Mouse (Mus musculus) lung, postnatal 36 days (tissue): ENCODE data around the gene Btbd6.

Experiments
- DNase-seq: peaks from one replicate; pipeline ENCODE4 v3.0.0; 2022; ENCODE audit warnings: mixed read lengths

The Btbd6 gene

DNA sequence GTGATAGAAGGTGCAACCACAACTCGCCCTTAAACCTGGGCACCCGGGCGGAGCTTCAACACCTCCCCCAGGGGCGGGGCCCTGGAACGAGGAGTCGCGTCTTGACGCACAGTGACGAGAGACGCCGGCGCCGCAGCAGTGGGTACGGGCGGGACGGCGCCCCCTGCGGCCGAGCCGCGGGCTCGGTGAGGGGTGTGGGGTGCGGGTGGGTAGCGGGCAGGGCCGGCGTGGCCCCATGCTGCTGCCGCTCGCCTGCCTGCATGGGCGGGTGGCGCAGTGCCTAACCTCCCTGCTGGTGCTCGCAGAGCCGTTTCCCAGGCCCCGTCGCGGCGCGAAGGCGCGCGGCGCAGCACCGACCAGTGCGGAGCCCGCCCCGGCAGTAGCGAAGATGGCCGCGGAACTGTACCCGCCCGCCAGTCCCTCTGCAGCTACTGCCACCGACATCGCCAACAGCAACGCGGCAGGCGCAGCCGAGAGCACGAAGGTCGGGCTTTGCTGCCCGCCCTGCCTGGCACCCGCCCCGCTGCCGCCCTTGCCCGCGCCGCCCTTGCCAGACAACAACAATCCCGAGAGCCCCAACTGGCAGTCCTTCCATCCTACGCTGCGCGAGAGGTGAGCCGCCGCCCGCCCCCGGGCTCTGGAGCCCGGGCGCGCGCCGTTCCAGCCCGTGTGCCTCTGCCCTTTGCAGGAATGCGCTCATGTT is at the start of gene Btbd6:
TSS of gene Btbd6 (plus strand) at position 112 of the 703 bp plus-strand sequence.
- peak; percentile 95 for DNase-seq

GRCm38 (mm10) chr12:112927265-112927664 is 49.0 kb upstream of the Btbd6 start:
- no peak for DNase-seq

- peak; percentile 30 for DNase-seq
These were observed 47.7 kb upstream of the Btbd6 start for GRCm38 (mm10) chr12:112928401-112929241.

- peak; percentile 72 for DNase-seq
These were observed 46.5 kb upstream of the Btbd6 start, which contains the start of gene Jag2 for GRCm38 (mm10) chr12:112929562-112930352. Jag2 (minus strand) TSS chr12:112929776.

GRCm38 (mm10) chr12:112932647-112933046 is 43.6 kb upstream of the Btbd6 start:
- DNase-seq: no peak

GRCm38 (mm10) chr12:112937906-112938305 is 38.4 kb upstream of the Btbd6 start:
- DNase-seq: no peak

GRCm38 (mm10) chr12:112938366-112938765 is 37.9 kb upstream of the Btbd6 start:
- no peak for DNase-seq

DNA sequence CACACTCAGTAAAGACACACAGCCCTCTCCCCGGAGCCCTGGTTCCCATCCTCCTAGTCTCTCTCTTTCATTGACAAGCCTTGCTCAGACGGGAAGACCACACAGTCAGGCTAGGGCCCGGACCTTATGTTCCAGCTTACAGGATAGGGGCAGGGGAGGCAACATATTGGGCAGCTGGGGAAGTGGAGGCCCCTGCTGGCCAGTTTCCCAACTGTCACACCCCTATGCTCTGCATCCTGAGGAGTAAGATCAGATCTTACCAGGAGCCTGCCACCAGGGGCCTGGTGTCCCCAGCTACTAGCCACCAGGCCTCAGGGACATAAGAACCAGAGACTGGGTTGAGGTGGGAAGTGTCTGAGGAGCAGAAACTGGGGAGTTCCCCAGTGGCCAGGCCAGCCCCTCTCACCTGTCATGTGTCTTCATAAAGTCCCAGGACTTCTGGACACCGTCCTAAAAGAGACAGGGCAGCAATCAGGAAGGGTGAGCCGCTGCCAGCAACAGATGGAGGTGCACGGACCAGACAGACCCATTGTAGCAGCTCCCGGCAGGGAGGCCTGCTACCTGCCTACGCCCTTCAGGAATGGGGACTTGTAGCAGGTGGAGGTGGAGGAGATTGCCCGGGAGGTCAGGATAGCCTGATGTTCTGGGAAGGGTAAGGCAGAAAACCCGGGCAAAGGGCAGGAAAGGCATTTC is 37.3 kb upstream of the Btbd6 start:
- no peak for DNase-seq

DNA sequence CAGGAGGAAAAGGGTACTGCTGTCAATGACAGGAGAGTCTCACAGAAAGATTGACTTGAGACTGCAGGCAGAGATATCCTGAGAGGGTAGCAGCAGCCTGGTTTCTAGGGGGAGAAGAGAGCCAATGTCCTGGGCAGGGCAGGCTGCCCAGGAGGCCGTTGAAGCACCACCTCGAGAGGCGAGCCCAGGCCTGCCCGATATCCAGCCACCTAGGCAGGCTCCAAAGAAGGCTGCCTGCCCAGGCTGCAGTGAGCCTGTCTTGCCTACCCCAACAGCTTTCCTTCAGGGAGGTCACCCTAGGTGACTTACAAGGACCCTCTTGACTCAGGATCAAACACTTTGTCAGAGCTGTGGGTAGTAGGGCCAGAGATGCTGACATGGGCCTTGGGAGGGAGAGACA is 36.0 kb upstream of the Btbd6 start:
- no peak for DNase-seq

- DNase-seq: no peak
These were observed 35.6 kb upstream of the Btbd6 start for GRCm38 (mm10) chr12:112940710-112941109.

DNA sequence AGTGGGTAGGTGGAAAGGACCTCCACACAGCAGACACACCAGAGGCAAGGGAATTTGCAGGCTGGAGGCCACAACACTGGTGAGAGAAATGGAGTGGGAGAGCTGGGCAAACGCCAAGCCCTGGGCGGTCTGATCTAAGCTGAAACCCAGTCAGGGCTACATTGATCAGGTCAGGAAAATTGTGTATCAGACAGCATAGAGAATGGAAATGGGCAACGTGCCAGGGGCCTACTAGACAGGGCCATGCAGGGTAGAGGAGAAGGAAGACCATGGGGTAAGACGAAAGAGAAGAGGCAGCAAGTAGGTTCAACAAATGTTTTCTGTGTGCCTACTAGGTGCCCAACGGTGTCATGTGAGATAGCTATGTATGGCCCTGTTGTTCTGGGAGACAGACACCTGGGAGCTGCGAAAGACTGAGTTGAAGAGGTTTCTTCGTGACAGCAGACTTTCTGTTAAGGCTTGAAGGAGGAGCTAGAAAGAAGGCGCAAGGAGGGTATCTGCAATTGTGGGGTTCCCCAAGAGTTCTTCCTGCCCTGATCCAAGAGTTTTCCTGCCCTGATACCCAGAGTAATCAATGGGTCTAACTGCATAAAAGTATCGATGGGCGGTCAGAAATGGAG is 35.0 kb upstream of the Btbd6 start:
- DNase-seq: peak; percentile 44

GRCm38 (mm10) chr12:112941776-112942713 is 34.2 kb upstream of the Btbd6 start, which contains the start of gene Nudt14:
Nudt14 (minus strand) TSS chr12:112942124.
- DNase-seq: peak; percentile 86

DNA sequence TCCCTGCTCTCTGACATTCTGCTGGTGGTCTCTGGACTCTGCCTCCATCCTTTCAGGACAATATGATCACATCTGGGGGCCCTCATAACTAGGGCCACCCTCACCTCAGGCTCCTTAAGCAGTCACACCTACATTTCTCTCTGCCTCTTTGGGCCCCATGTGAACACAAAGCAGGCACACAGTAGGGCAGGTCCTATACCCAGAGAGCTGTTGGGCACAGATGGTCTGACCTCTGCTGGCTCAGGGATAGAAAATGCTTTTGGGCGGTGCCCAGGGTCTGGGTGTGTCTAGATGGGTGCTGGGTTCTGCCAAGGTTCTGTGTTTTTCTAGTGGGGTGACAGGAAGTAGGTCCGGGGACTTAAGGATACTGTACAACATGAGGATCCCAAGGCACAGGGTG is 32.6 kb upstream of the Btbd6 start:
- no peak for DNase-seq

- DNase-seq: peak; percentile 53
These were observed 29.0 kb upstream of the Btbd6 start for GRCm38 (mm10) chr12:112947307-112947706.

- peak; percentile 94 for DNase-seq
These were observed 26.1 kb upstream of the Btbd6 start for GRCm38 (mm10) chr12:112950040-112950760.

- DNase-seq: no peak
These were observed 25.5 kb upstream of the Btbd6 start for GRCm38 (mm10) chr12:112950761-112951129.

GRCm38 (mm10) chr12:112951150-112951842 is 25.0 kb upstream of the Btbd6 start:
- no peak for DNase-seq

DNA sequence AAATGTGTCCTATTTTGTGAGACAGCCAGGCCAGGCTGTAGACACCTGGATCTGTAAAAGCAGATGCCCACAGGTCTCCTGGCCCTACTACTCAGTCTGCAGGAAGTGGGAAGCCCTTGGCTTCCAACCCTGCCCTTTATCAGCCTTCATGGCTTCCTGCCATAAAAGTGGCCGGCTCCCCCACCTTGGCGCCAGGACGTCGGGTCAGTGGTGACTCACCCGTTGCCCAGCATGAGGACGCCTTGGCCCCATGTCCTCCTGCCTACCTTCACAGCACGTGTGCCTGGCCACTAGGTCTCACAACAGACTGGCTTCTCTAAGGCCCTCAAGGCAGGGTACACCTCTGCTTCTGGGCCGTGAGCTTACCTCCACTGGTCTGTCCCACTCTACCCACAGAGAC is 23.8 kb upstream of the Btbd6 start:
- DNase-seq: peak; percentile 81

GRCm38 (mm10) chr12:112952926-112953565 is 23.2 kb upstream of the Btbd6 start:
- peak; percentile 46 for DNase-seq
